Mouse (Mus musculus) layer of hippocampus, adult 8-10 months (tissue): ENCODE results near the gene Cdk4. TPM values are rescaled to one million over a fixed set of nuclear protein-coding genes. Genes with fewer than 3 reads are reported as not detected.
"Not testable (repeated sequence)": the region's sequence is repeated elsewhere in the genome, so short reads cannot be mapped to it uniquely, and the experiment has no call there.

Experiments used
- DNase-seq, 2 experiments: peaks; one replicate each; pipeline ENCODE4 v3.0.0; 2022; ENCODE audit warnings: low spot score in 2 of 2
- total RNA-seq, 4 experiments: library from RNA; stranded (reverse); gene quantifications; 2 replicates each; pipeline ENCODE4 v1.2.4; 2022

Gene Cdk4
- total RNA-seq, 4 experiments from 2014 or later, result 84.1 to 95.2 (median 91.1) TPM

DNA sequence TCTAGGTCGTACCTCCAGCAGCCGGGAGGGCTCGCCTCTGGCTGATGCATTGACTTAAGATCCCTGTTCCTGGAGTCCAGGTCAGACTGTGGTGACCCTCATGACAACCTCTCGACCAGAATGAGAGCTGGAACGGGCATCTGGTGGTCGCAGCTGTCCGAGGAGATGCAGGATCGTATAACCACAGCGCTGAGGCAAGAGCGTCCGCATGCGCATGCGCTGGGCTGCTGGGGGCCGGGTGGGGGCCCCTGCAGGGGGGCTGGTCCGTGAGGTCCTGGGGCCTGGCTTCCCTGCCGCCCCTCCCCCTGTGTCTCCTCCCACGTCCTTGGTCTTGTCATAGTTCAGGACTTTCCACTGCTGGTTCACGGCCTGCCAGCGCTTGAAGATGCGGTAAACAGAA is 6.8 kb upstream of the Cdk4 start:
- no peak for DNase-seq

GRCm38 (mm10) chr10:127058161-127058560 is 5.2 kb upstream of the Cdk4 start:
- DNase-seq, result peak in 1 of 2 experiments; percentile 75

- no peak for DNase-seq
Observed at GRCm38 (mm10) chr10:127058708-127059107, 4.6 kb upstream of the Cdk4 start.

- no peak for DNase-seq
Observed at GRCm38 (mm10) chr10:127059174-127059967, 4.0 kb upstream of the Cdk4 start.

GRCm38 (mm10) chr10:127059968-127060916 is 3.1 kb upstream of the Cdk4 start, which contains the start of gene March9:
March9 (minus strand) TSS chr10:127060184.
- DNase-seq, result peak in 1 of 2 experiments; percentile 75

DNA sequence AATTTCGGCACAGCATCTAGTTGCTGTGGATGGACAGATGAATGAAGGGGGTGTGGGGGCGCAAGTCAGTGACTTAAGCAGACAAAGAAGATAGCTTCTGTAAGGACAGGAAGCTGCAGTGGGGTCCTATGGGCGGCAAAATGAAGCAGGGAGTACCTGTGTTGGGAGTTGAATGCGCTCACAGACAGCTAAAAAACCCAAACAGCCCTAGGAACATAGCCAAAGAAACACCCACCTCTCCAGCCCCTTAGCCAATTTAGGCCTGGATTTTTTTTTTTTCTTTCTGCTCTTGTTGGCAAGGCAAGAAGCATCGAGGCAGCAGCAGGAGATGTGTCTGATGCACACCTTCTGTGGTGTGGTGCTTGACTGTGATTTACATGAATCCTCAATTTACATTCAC is 2.2 kb upstream of the Cdk4 start:
- DNase-seq, result no peak

GRCm38 (mm10) chr10:127061513-127061912 is 1.8 kb upstream of the Cdk4 start:
- no peak for DNase-seq

- not testable (repeated sequence) for DNase-seq
Observed at GRCm38 (mm10) chr10:127062101-127062500, 1.2 kb upstream of the Cdk4 start.

DNA sequence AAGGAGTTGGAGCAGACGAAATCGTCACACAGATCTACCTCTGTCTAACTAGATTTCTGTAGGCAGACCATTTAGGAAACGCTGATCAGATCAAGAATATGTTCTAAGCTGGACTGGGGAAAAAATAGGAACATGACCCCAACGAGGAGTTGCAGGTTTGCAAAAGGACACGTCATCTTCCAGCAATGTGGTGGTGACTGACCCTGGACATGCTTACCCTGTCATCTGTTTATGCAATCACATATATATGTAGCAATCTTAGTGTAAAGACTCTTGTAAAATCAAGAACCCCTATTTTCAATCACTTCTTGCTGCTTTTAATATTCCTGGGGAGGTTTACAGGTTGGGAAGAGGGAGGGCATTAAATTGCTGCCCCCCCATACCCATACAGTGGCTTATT is 831 bp upstream of the Cdk4 start:
- DNase-seq, result no peak

DNA sequence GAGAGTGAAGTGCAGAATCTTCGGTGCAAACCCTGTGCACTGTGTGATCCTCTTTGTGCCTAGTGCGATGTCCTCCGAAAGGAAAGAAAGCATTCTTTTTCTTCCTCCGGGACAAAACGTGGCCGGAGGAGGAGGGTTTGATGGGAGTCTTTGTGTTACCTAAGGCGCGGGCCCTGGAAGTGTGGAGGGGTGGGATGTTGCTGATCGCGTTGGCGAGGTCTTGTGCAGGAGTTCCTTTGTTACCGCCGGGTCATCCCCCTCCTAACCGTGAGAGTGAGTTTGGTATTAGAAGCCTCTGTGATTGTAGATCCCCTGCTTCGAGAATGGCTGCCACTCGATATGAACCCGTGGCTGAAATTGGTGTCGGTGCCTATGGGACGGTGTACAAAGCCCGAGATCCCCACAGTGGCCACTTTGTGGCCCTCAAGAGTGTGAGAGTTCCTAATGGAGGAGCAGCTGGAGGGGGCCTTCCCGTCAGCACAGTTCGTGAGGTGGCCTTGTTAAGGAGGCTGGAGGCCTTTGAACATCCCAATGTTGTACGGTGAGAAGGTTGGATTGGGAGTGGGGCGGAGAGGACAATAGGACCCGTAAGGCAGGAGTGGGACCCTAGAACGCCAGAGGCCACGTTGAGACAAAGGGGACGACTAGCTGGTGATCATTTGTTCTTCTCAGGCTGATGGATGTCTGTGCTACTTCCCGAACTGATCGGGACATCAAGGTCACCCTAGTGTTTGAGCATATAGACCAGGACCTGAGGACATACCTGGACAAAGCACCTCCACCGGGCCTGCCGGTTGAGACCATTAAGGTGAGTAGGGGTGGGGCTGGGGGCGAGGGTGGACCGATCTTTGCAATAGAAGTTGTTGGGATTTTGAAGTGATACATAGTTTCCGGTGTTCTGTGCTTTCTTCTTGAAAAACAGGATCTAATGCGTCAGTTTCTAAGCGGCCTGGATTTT is 858 bp downstream of the Cdk4 start:
- no peak for DNase-seq

DNA sequence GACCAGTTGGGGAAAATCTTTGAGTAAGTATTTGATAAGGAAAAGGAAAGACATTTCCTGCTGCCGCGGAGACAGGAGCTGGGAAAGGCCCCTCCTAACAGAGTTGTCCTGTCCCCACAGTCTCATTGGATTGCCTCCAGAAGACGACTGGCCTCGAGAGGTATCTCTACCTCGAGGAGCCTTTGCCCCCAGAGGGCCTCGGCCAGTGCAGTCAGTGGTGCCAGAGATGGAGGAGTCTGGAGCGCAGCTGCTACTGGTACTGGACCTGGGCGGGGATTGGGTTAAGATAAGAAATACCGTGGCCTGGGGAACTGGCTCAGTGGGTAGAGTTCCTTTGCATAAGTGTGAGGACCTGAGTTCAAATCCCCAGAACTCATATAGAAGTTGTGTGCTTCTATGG is 2.6 kb downstream of the Cdk4 start:
- DNase-seq, result no peak

- no peak for DNase-seq
Observed at GRCm38 (mm10) chr10:127066519-127067018, 3.2 kb downstream of the Cdk4 start.

GRCm38 (mm10) chr10:127068360-127069038 is 5.2 kb downstream of the Cdk4 start:
- no peak for DNase-seq

DNA sequence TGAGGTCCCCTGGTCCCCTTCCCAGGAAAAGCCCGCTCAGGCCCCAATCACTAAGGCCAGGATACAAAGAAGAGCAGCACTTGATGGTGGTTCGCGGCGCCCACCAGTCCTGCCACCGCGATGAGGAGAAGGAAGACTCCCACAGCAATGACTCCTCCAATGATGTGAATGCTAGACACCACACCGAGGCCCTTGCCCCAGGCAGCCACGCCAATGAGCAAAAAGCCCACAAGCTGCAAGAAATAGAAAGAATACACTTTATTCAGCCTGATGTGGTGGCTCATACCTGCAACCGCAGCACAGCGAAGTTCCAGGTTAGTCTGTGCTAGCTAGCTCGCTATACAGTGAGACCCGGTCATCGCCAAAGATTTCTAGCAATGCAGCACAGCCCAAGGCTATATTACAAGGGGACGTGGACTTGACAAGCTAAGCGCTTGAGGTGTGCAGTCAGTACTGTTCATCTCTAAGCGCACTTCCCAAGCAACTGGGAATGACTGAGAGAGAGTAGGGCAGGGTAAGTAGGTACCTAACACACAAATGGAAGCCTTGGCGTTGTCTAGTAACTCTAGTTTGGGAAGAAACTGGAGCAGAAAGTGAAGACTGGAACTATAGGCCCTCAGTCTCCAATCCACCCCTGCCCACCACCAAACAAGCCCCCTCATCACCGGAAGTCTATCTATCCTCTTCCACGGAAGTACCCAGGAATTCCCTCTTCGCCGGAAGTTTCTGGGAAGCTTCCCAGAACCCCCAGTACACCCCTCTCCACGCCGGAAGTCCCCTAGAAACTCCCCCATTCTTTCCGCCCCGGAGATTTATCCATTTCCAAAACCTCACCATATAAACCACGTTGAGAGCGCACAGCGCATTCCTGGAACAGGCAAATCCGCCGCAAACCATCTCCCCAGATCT is 6.2 kb downstream of the Cdk4 start:
- DNase-seq, result no peak

- peak; percentile 93 to 95 for DNase-seq
Observed at GRCm38 (mm10) chr10:127070190-127071121, 7.1 kb downstream of the Cdk4 start, which contains the start of gene Tspan31. Tspan31 (minus strand) TSS chr10:127070264.

GRCm38 (mm10) chr10:127071203-127071602 is 7.9 kb downstream of the Cdk4 start:
- DNase-seq, result no peak

DNA sequence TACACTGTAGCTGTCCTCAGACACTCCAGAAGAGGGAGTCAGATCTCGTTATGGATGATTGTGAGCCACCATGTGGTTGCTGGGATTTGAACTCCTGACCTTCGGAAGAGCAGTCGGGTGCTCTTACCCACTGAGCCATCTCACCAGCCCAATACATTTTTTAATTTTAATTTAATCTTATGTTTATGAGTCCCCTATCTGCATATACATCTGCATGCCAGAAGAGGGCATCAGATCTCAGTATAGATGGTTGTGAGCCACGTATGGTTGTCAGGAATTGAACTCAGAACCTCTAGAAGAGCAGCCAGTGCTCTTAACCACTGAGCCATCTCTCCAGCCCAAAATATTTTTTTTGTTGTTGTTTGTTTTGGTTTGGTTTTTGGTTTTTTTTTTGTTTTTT is 8.9 kb downstream of the Cdk4 start:
- DNase-seq, result not testable (repeated sequence)

GRCm38 (mm10) chr10:127072969-127073368 is 9.6 kb downstream of the Cdk4 start:
- DNase-seq, result not testable (repeated sequence)
